Mouse (Mus musculus): ENCODE data around the gene Sdhaf4.
"Not testable (repeated sequence)": the region's sequence is repeated elsewhere in the genome, so short reads cannot be mapped to it uniquely, and the experiment has no call there.

Sdhaf4 gene

GRCm38 (mm10) chr1:24005070-24005804 is at the start of gene Sdhaf4:
TSS of gene Sdhaf4 (minus strand) at chr1:24005656.
- DNase-seq (ENCODE audit: low spot score): peak; percentile 96

GRCm38 (mm10) chr1:24046730-24047510 is 41.5 kb upstream of the Sdhaf4 start:
- DNase-seq (ENCODE audit: low spot score): no peak

GRCm38 (mm10) chr1:24045627-24046026 is 40.2 kb upstream of the Sdhaf4 start:
- no peak for DNase-seq (ENCODE audit: low spot score)

- DNase-seq (ENCODE audit: low spot score): no peak
These were observed 37.6 kb upstream of the Sdhaf4 start for GRCm38 (mm10) chr1:24043007-24043406.

GRCm38 (mm10) chr1:24033759-24034423 is 28.4 kb upstream of the Sdhaf4 start:
- DNase-seq (ENCODE audit: low spot score): no peak

GRCm38 (mm10) chr1:24010821-24011220 is 5.4 kb upstream of the Sdhaf4 start:
- DNase-seq (ENCODE audit: low spot score): no peak

GRCm38 (mm10) chr1:24010016-24010415 is 4.6 kb upstream of the Sdhaf4 start:
- no peak for DNase-seq (ENCODE audit: low spot score)

- no peak for DNase-seq (ENCODE audit: low spot score)
These were observed 2.2 kb upstream of the Sdhaf4 start for GRCm38 (mm10) chr1:24007621-24008020.

- no peak for DNase-seq (ENCODE audit: low spot score)
These were observed 6.1 kb downstream of the Sdhaf4 start for GRCm38 (mm10) chr1:23999318-23999717.

GRCm38 (mm10) chr1:23998866-23999265 is 6.6 kb downstream of the Sdhaf4 start:
- DNase-seq (ENCODE audit: low spot score): no peak

- DNase-seq (ENCODE audit: low spot score): no peak
These were observed 7.2 kb downstream of the Sdhaf4 start for GRCm38 (mm10) chr1:23998120-23998810.

- DNase-seq (ENCODE audit: low spot score): no peak
These were observed 8.0 kb downstream of the Sdhaf4 start for GRCm38 (mm10) chr1:23997493-23997892.

GRCm38 (mm10) chr1:23995420-23995819 is 10.0 kb downstream of the Sdhaf4 start:
- DNase-seq (ENCODE audit: low spot score): no peak

- no peak for DNase-seq (ENCODE audit: low spot score)
These were observed 22.3 kb downstream of the Sdhaf4 start for GRCm38 (mm10) chr1:23983118-23983517.

- no peak for DNase-seq (ENCODE audit: low spot score)
These were observed 27.2 kb downstream of the Sdhaf4 start for GRCm38 (mm10) chr1:23978281-23978680.

GRCm38 (mm10) chr1:23971159-23971558 is 34.3 kb downstream of the Sdhaf4 start:
- DNase-seq (ENCODE audit: low spot score): not testable (repeated sequence)

- DNase-seq (ENCODE audit: low spot score): no peak
These were observed 37.3 kb downstream of the Sdhaf4 start for GRCm38 (mm10) chr1:23968027-23968725.

- DNase-seq (ENCODE audit: low spot score): no peak
These were observed 39.2 kb downstream of the Sdhaf4 start for GRCm38 (mm10) chr1:23966226-23966625.

GRCm38 (mm10) chr1:23959415-23959732 is 46.1 kb downstream of the Sdhaf4 start:
- no peak for DNase-seq (ENCODE audit: low spot score)

GRCm38 (mm10) chr1:23958668-23959414 is 46.6 kb downstream of the Sdhaf4 start:
- no peak for DNase-seq (ENCODE audit: low spot score)

- no peak for DNase-seq (ENCODE audit: low spot score)
These were observed 47.4 kb downstream of the Sdhaf4 start for GRCm38 (mm10) chr1:23958101-23958500.

Measured in testis, postnatal 10 days (tissue).